Mouse (Mus musculus): ENCODE data around the gene Plekhg1. TPM values are rescaled to one million over a fixed set of nuclear protein-coding genes. Genes with fewer than 3 reads are reported as not detected.

Plekhg1 gene
- polyA plus RNA-seq, 1 experiment from 2014 or later, result 6.1 TPM

GRCm38 (mm10) chr10:3936864-3937263, 196.7 kb downstream of the Plekhg1 start:
- Histone ChIP-seq H3K27me3 (ENCODE audit: insufficient read depth, poor library complexity, severe bottlenecking) (no peaks in the 10 kb centered on the region), H3K27ac (no peak overlapping the region), H3K36me3 (0 out of 2 replicates have a peak, but pooled peaks cover 4% of the 10 kb centered on the region), H3K9me3 (no peaks in the 10 kb centered on the region), H3K4me1 (peaks cover 10% of the 10 kb centered on the region), H3K4me3 (no peak overlapping the region)
- no peak for DNase-seq (ENCODE audit: low spot score)

GRCm38 (mm10) chr10:3939895-3940595, 199.9 kb downstream of the Plekhg1 start:
- Histone ChIP-seq H3K4me3 (no peak overlapping the region), H3K9me3 (no peaks in the 10 kb centered on the region), H3K27ac (no peak overlapping the region), H3K4me1 (peaks cover 10% of the 10 kb centered on the region), H3K36me3 (0 out of 2 replicates have a peak, but pooled peaks cover 4% of the 10 kb centered on the region), H3K27me3 (ENCODE audit: insufficient read depth, poor library complexity, severe bottlenecking) (no peaks in the 10 kb centered on the region)
- DNase-seq (ENCODE audit: low spot score), result no peak
- 88% methylated on average over 11 of the region's 11 CpGs for WGBS

DNA sequence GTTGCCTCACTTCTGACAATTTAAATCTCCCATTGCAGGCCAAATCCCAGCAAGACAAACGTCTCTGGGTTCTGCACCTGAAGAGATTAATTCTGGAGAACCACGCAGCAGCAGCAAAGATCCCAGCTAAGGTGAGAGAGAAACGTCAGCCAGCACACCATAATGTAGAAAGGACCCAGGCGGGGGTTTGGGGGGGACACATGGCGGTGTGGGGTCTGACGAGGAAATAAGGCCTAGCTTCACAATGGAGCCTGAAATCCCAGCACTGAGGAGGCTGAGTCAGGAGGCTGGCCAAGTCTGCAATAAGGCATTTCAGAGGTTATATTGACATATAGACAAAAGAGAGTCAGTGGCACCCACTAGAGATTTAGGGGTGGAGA, 200.4 kb downstream of the Plekhg1 start:
- Histone ChIP-seq H3K4me3 (no peak overlapping the region), H3K36me3 (0 out of 2 replicates have a peak, but pooled peaks cover 4% of the 10 kb centered on the region), H3K27ac (no peak overlapping the region), H3K4me1 (peaks cover 10% of the 10 kb centered on the region), H3K27me3 (ENCODE audit: insufficient read depth, poor library complexity, severe bottlenecking) (no peaks in the 10 kb centered on the region), H3K9me3 (no peaks in the 10 kb centered on the region)
- no peak for DNase-seq (ENCODE audit: low spot score)
- WGBS, result 83% methylated on average over 6 of the region's 6 CpGs

- no peak overlapping the region for H3K4me3 ChIP-seq
- peaks cover 10% of the 10 kb centered on the region for H3K4me1 ChIP-seq
- no peaks in the 10 kb centered on the region for H3K9me3 ChIP-seq
- no peaks in the 10 kb centered on the region for H3K27me3 ChIP-seq (ENCODE audit: insufficient read depth, poor library complexity, severe bottlenecking)
- H3K27ac ChIP-seq, result peak overlapping the region; percentile 44
- H3K36me3 ChIP-seq, result 0 out of 2 replicates have a peak, but pooled peaks cover 4% of the 10 kb centered on the region
- DNase-seq (ENCODE audit: low spot score), result no peak
- WGBS, result 18% methylated on average over 11 of the region's 11 CpGs
These were observed 201.0 kb downstream of the Plekhg1 start for GRCm38 (mm10) chr10:3941054-3941757.

GRCm38 (mm10) chr10:3942289-3942688, 202.1 kb downstream of the Plekhg1 start:
- 47% methylated on average over 6 of the region's 6 CpGs for WGBS
- no peak for DNase-seq (ENCODE audit: low spot score)
- Histone ChIP-seq H3K4me3 (no peak overlapping the region), H3K27ac (no peak overlapping the region), H3K9me3 (no peaks in the 10 kb centered on the region), H3K4me1 (peaks cover 10% of the 10 kb centered on the region), H3K36me3 (0 out of 2 replicates have a peak, but pooled peaks cover 4% of the 10 kb centered on the region), H3K27me3 (ENCODE audit: insufficient read depth, poor library complexity, severe bottlenecking) (no peaks in the 10 kb centered on the region)

- no peak for DNase-seq (ENCODE audit: low spot score)
- Histone ChIP-seq H3K4me3 (no peak overlapping the region), H3K4me1 (peaks cover 10% of the 10 kb centered on the region), H3K9me3 (no peaks in the 10 kb centered on the region), H3K27me3 (ENCODE audit: insufficient read depth, poor library complexity, severe bottlenecking) (no peaks in the 10 kb centered on the region), H3K27ac (no peak overlapping the region), H3K36me3 (0 out of 2 replicates have a peak, but pooled peaks cover 4% of the 10 kb centered on the region)
- WGBS, result 30% methylated on average over 10 of the region's 10 CpGs
These were observed 203.6 kb downstream of the Plekhg1 start for GRCm38 (mm10) chr10:3943492-3944395.

DNA sequence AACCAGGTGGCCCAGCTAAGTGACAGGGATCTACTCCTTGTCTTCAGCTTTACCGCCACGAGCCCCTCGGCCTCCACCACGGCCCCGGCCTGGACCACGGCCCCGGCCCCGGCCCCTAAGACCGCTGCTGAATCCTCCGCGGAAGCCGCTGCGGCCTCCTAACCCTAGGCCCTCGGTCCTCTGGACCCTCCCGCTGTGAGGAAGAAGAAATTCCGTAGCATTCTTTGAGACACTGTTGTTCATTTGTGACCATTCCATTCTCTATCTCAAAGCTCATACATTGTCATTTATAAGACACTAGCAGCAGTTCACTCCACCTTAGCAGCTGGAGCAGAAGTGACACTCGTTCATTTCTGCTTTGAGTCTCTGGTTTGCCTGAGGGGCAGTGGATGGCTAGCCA, 206.7 kb downstream of the Plekhg1 start:
- Histone ChIP-seq H3K27me3 (ENCODE audit: insufficient read depth, poor library complexity, severe bottlenecking) (no peaks in the 10 kb centered on the region), H3K9me3 (no peaks in the 10 kb centered on the region), H3K4me1 (no peaks in the 10 kb centered on the region), H3K36me3 (no peaks in the 10 kb centered on the region), H3K27ac (no peak overlapping the region), H3K4me3 (no peak overlapping the region)
- 89% methylated on average over 17 of the region's 17 CpGs for WGBS
- no peak for DNase-seq (ENCODE audit: low spot score)

DNA sequence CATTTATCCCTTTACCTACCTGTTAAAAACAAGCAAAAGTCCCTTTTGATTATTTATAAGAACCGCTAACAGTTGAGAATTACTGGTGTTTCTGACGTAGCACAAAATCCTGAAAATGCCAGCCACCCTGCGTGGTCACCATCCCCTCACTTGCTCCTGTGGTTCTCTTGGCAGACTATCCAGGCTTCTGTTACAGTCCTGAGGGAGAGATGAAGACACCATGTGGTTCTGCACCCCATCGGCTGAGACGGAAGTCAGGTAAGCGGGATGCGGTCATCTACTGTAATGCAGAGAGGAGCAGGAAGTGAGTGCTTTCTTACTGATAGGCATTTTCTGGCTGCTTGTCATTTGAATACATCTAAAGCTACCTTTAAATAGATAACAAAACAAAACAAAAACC, 207.2 kb downstream of the Plekhg1 start:
- WGBS, result 87% methylated on average over 7 of the region's 7 CpGs
- Histone ChIP-seq H3K9me3 (no peaks in the 10 kb centered on the region), H3K27ac (no peak overlapping the region), H3K4me3 (no peak overlapping the region), H3K36me3 (no peaks in the 10 kb centered on the region), H3K27me3 (ENCODE audit: insufficient read depth, poor library complexity, severe bottlenecking) (no peaks in the 10 kb centered on the region), H3K4me1 (no peaks in the 10 kb centered on the region)
- DNase-seq (ENCODE audit: low spot score), result no peak

DNA sequence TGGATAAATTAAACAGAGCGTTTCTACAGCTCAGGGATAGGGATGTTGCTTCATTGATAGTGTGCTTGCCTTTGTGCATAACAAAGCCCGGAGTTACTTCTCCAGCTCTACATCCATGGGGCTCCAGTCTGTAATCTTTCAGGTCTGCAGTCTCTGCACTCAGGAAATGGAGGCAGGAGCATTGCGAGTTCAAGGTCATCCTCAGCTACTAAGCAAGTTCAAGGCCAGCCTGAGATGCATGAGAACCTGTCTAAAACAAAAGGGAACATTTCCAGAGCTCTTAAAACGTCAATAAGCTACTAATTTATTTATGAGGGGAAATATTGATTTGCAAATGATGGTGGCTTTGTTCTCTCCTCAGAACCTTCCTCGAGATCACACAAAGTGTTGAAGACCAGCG, 209.1 kb downstream of the Plekhg1 start:
- Histone ChIP-seq H3K4me1 (no peaks in the 10 kb centered on the region), H3K4me3 (no peak overlapping the region), H3K9me3 (no peaks in the 10 kb centered on the region), H3K36me3 (no peaks in the 10 kb centered on the region), H3K27ac (no peak overlapping the region), H3K27me3 (ENCODE audit: insufficient read depth, poor library complexity, severe bottlenecking) (no peaks in the 10 kb centered on the region)
- no peak for DNase-seq (ENCODE audit: low spot score)
- WGBS, result 86% methylated on average over 6 of the region's 6 CpGs

GRCm38 (mm10) chr10:3956471-3956870, 216.3 kb downstream of the Plekhg1 start:
- no peak overlapping the region for H3K27ac ChIP-seq
- no peaks in the 10 kb centered on the region for H3K4me1 ChIP-seq
- H3K27me3 ChIP-seq (ENCODE audit: insufficient read depth, poor library complexity, severe bottlenecking), result no peaks in the 10 kb centered on the region
- DNase-seq (ENCODE audit: low spot score), result peak; percentile 88
- 59% methylated on average over 22 of the region's 22 CpGs for WGBS
- H3K36me3 ChIP-seq, result peaks cover 21% of the 10 kb centered on the region
- no peaks in the 10 kb centered on the region for H3K9me3 ChIP-seq
- peak overlapping the region; percentile 31; the same call in 1 of the 2 replicates for H3K4me3 ChIP-seq

- no peaks in the 10 kb centered on the region for H3K27me3 ChIP-seq (ENCODE audit: insufficient read depth, poor library complexity, severe bottlenecking)
- H3K27ac ChIP-seq, result no peak overlapping the region
- no peak overlapping the region for H3K4me3 ChIP-seq
- H3K36me3 ChIP-seq, result peaks cover 21% of the 10 kb centered on the region
- 72% methylated on average over 5 of the region's 5 CpGs for WGBS
- no peaks in the 10 kb centered on the region for H3K9me3 ChIP-seq
- DNase-seq (ENCODE audit: low spot score), result no peak
- H3K4me1 ChIP-seq, result no peaks in the 10 kb centered on the region
These were observed 218.4 kb downstream of the Plekhg1 start for GRCm38 (mm10) chr10:3958591-3958990.

DNA sequence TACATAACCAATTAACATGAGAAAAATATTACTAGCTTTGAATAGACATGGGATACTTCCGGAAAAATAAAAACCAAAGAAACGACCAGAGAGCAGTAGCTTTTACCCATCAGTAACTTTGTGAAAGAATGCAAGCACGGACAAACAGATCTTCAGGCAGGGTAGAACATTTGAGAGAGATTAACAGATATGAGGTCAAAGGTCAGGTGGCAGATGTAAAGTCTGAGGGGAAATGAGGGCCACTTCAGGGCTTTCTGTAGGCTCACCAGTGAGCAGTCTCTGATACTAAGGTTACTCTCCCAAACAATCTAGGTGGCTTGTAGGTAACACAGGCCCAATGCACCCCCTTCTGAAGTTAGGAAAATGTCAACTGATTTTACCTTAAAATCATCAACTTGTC, 228.9 kb downstream of the Plekhg1 start:
- no peaks in the 10 kb centered on the region for H3K27me3 ChIP-seq (ENCODE audit: insufficient read depth, poor library complexity, severe bottlenecking)
- 64% methylated on average over 3 of the region's 3 CpGs for WGBS
- H3K27ac ChIP-seq, result no peak overlapping the region

More for the DNA sequence above, 228.9 kb downstream of the Plekhg1 start:
- Histone ChIP-seq H3K36me3 (no peaks in the 10 kb centered on the region), H3K4me3 (no peak overlapping the region), H3K4me1 (peaks cover 9% of the 10 kb centered on the region; the same call in 1 of the 2 replicates), H3K9me3 (no peaks in the 10 kb centered on the region)
- DNase-seq (ENCODE audit: low spot score), result no peak

All from heart, embryonic 10.5 days (tissue).